Mouse (Mus musculus): ENCODE measurements around the gene Sbno2.

DNA sequence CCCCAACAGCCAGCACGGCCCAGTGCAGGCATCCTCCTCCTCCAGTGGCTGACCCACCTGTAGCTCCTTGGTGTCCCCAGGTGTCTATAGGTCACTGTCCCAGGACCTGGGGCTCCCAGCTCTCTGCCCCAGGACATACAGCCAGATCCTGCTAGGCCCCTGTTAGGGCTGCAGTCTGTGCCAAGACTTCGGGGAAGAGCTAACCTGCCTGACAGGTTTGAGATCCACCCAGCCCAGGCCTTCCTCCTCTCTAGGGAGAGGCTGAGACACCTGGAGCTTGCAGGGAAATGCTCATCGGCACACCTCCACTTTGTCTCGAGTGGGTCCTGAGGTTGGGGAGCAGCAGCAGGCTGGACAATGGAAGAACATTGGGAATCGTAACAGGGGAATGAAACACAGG, 555 bp upstream of the Sbno2 start:
- TF ChIP-seq E2F4 (IDR thresholded peaks at IDR 0.05; ENCODE audit: insufficient replicate concordance, low read depth, low read length) (no peak), NRF1 (IDR thresholded peaks at IDR 0.05; ENCODE audit: low read depth, low read length) (no peak), MYC (IDR thresholded peaks at IDR 0.05; ENCODE audit: low read depth, low read length) (no peak), CTCF (conservative IDR thresholded peaks at IDR 0.05 in 1 of 2, IDR thresholded peaks at IDR 0.05 in 1 of 2; ENCODE audit: low read depth in 2 of 2, low read length in 2 of 2) (no peak), GABPA (IDR thresholded peaks at IDR 0.05; ENCODE audit: insufficient replicate concordance, low read depth, low read length) (no peak), RCOR1 (conservative IDR thresholded peaks at IDR 0.05; ENCODE audit: low read depth, low read length) (no peak), POLR2AphosphoS2 (IDR thresholded peaks at IDR 0.05; ENCODE audit: low read depth, low read length) (no peak), BHLHE40 (IDR thresholded peaks at IDR 0.05; ENCODE audit: low read depth, low read length) (no peak), EP300 (IDR thresholded peaks at IDR 0.05; ENCODE audit: low read length) (no peak), SMC3 (IDR thresholded peaks at IDR 0.05; ENCODE audit: low read depth, low read length) (no peak)

All from CH12.LX (cell line).